Mouse (Mus musculus) kidney, adult 2 months (tissue): Measurements from ENCODE around the gene Nfic.

Source experiments
- CTCF ChIP-seq: fragments of 200-500 bp; conservative IDR thresholded peaks from 2 replicates; pipeline ENCODE4 v1.5.1; 2011; ENCODE audit warnings: low read depth, mild to moderate bottlenecking, control low read depth, low read length, moderate library complexity, mixed read lengths; ENCODE audit not compliant: insufficient read depth, insufficient read length
- POLR2A ChIP-seq: fragments of 200-500 bp; IDR thresholded peaks from one replicate; pipeline ENCODE4 v1.6.1; 2011; ENCODE audit warnings: low read depth, low read length, control low read depth

DNA sequence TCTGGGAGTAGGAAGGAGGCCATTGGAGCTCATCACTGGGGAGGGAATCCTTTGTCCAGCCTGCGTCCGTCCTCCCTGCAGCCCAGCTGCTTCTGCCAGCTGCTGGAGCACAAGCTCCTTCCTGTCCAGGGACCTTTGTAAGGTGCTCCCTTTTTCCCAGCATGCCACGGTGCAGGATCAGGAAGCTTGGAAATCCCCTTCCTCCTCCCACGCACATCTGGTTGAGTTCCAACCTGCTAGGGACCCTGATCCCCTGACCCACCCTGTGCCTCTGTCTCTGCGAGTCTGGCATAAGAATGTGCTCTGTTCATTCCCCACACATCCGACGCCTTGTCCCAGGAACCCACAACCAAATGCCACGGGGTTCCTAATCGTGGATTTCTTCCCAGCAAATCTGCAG is 44.5 kb downstream of the Nfic start:
- TF ChIP-seq CTCF (no peak), POLR2A (no peak)
